Mouse (Mus musculus) neutrophil, adult 5-6 weeks (primary cell): ENCODE measurements around the gene Trim30b. TPM values are rescaled to one million over a fixed set of nuclear protein-coding genes. Genes with fewer than 3 reads are reported as not detected.
"Not testable (repeated sequence)": the region's sequence is repeated elsewhere in the genome, so short reads cannot be mapped to it uniquely, and the experiment has no call there.

Experiments
- ATAC-seq: fragments of 151-379, 151-347 bp; 2 replicates; pipeline ENCODE4 v1.8.0; 2017; ENCODE audit warnings: mild to moderate bottlenecking, moderate TSS enrichment; ENCODE audit not compliant: insufficient number of reproducible peaks, poor library complexity, low FRiP score, severe bottlenecking; ENCODE audit errors: extremely low read depth
- total RNA-seq: library from RNA; stranded (forward); fragments of 200-1000 nt; gene quantifications from 2 replicates; pipeline ENCODE4 v1.2.3, GENCODE M21; 2017

The Trim30b gene
- 380 and 405 TPM in 2 replicates for total RNA-seq

- ATAC-seq: peak; percentile 90
Observed at GRCm38 (mm10) chr7:104369736-104370414, at the start of gene Trim30b. Gene Trim30b (minus strand): TSS chr7:104369884.

- ATAC-seq: no peak
Observed at GRCm38 (mm10) chr7:104404460-104404950, 34.8 kb upstream of the Trim30b start.

GRCm38 (mm10) chr7:104401140-104401539 is 31.5 kb upstream of the Trim30b start:
- no peak for ATAC-seq

GRCm38 (mm10) chr7:104400698-104401097 is 31.0 kb upstream of the Trim30b start, which contains the start of gene Trim30c:
Gene Trim30c (minus strand): TSS chr7:104400837.
- ATAC-seq: peak; percentile 72

GRCm38 (mm10) chr7:104398492-104398891 is 28.8 kb upstream of the Trim30b start:
- 0 out of 2 replicates have a peak, but pooled peaks have one; percentile 39 for ATAC-seq

- ATAC-seq: peak; percentile 25
Observed at GRCm38 (mm10) chr7:104366339-104366738, 3.3 kb downstream of the Trim30b start.

GRCm38 (mm10) chr7:104353600-104353967 is 16.1 kb downstream of the Trim30b start:
- no peak for ATAC-seq

- peak; percentile 99 for ATAC-seq
Observed at GRCm38 (mm10) chr7:104352717-104353599, 16.7 kb downstream of the Trim30b start, which contains the start of gene Trim12c. Gene Trim12c (minus strand): TSS chr7:104353362.

GRCm38 (mm10) chr7:104348043-104348442 is 21.6 kb downstream of the Trim30b start:
- peak; percentile 69 for ATAC-seq

GRCm38 (mm10) chr7:104340744-104341143 is 28.9 kb downstream of the Trim30b start:
- not testable (repeated sequence) for ATAC-seq

- not testable (repeated sequence) for ATAC-seq
Observed at GRCm38 (mm10) chr7:104335547-104335946, 34.1 kb downstream of the Trim30b start.

- ATAC-seq: not testable (repeated sequence)
Observed at GRCm38 (mm10) chr7:104329171-104329570, 40.5 kb downstream of the Trim30b start, which contains the start of gene Trim34b. Gene Trim34b (plus strand): TSS chr7:104329471.

- no peak for ATAC-seq
Observed at GRCm38 (mm10) chr7:104322028-104322427, 47.7 kb downstream of the Trim30b start.

- ATAC-seq: peak; percentile 95
Observed at GRCm38 (mm10) chr7:104315369-104316080, 54.2 kb downstream of the Trim30b start, which contains the start of gene Trim12a. Gene Trim12a (minus strand): TSS chr7:104315466.

GRCm38 (mm10) chr7:104314796-104315353 is 54.8 kb downstream of the Trim30b start:
- peak; percentile 61 for ATAC-seq
